Mouse (Mus musculus) thymus, postnatal 25 days (tissue): ENCODE measurements at regions not wholly inside any gene's neighbourhood (a gene's known extent, or its start where the extent isn't known, plus 50 kb on each side); places are given as distances from the start of the nearest gene placed in this dataset.

Experiments used
- DNase-seq: peaks from one replicate; pipeline ENCODE4 v3.0.0; 2022

DNA sequence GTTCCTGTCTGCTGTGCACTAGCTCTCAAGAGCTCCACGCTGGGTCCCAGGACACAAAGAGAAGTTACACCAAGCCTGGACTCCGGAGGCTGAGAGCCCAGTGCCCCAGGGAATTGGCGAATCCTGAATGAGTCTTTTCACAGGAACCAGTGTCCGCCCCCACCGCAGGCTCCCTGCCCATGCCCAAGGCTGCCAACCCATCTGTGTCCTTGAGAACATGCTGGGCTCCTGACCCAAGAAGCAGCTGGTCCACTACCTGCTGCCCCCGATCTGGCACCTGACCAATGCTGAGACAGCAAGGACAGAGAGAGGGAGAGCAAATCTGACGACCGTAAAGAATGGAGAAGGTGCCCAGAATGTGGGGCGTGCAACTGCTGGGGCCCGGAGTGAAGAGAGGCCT is 85.2 kb upstream of the Cplx2 start:
- no peak for DNase-seq

DNA sequence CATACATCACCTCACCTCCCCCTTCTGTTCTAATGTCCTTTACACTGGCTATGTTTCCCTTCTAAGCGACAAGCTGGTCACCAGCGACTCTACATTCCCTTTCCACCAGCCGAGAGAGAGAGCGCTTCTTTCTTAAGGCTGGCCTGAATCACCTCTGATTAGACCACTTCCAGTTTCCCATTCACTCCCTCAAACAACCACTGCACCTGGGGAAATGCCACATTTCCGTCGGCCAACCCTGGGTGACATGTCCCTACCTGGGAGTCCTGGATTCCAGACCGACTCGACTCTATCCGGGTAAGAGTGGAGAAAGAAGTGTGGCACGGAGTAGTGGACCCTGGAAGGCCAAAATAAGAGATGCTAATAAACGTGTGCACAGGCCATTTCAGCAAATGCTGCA is 84.5 kb upstream of the Cplx2 start:
- DNase-seq, result no peak

DNA sequence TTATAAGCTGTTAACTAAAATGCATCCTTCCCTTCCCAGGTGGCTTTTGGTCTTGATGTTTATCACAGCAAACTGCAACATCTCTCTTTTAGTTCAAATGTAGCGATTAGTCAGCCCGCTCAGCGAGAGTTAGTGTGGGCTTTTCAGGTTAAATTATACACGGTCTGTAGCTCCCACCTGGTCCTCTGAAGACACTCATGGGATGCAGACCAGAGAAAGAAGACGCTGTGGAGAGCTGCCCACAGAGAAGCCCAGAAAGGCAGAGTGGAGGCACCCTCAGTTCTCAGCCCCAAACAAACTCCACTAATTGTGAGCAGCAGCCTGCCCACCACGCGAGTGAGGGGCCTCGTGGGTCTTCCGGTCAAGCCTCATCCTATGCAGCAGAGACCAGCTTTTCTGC is 81.1 kb upstream of the Cplx2 start:
- DNase-seq, result no peak

DNA sequence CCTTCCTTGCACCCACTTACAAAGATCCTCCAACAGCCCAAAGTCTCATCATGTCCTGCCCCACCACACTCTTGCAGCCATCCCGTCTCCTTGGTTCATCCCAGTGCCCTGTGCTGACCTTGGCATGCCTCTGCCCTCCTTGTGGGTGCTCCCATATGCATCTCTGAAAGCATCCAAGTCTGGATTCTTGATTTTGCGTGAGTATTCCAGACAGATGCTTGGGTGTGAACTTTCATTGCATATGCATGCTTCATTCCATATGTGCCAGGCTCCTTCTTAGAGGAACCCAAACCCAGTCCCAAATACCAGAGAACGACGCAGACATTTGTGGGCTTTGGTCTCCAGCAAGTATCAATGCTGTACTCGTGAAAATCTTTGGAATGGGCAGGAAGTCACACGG is 78.8 kb upstream of the Cplx2 start:
- DNase-seq, result no peak

DNA sequence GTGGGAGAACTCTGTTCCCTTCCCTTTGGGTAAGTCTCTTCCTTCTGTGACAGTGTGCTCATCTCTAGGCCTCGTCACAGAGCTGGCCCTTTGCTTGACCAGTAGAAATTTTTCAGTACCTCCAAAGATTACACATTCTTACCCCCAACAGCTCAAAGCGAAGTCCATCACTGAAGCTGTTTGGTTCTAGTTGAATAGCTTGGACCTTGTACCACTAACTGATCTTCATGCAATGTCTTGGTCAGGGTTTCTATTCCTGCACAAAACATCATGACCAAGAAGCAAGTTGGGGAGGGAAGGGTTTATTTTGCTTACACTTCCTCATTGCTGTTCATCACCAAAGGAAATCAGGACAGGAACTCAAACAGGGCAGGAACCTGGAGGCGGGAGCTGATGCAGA is 78.1 kb upstream of the Cplx2 start:
- no peak for DNase-seq

DNA sequence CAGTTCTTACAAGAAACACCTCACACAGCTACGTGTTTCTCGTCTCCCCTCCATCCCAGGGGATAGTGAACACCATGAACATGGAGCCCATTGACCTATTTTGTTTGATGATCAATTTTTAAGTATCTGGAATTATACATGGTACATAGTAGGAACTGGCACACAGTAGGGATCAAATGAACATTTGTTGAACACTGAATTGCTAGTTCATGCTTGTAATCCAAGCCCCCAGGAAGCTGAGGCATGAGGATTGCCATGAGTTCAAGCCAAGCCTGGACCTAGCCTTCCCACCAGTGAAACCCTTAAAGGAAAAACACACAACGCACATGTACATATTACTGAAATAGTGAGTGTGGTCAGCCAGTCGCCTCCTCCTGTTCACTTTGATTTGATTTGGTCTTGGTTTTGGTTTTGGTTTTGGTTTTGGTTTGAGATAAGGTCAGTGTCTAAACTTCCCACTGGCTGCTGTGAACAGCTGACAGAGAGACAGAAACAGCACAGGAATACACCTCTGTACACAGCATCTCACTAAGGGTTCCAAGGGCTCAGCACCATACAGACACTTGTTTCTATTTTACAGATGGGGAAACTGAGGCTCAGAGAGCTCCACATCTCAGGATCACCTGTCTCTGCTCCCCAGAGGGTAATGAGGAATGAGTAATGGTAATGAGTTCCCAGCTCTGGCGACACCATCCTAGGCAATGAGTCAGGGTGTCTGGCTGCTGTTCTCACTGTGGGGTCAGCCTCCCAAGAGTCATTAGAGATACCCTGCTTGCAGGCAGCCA is 75.5 kb upstream of the Cplx2 start:
- no peak for DNase-seq

DNA sequence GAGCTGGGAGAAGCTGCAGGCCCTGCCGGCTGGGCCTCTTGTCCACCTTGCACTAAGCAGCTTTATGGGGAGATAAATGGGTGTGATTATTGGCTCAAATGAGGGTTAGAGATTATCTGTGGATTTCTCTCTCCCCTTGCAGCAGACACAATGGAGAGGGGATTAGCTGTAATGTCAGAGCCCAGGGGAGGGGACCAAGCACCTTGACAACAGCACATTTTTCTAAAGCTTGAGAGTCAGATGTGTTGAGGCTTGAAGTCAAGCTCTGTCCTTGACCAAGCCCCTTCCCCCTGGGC is 74.9 kb upstream of the Cplx2 start:
- DNase-seq, result no peak

DNA sequence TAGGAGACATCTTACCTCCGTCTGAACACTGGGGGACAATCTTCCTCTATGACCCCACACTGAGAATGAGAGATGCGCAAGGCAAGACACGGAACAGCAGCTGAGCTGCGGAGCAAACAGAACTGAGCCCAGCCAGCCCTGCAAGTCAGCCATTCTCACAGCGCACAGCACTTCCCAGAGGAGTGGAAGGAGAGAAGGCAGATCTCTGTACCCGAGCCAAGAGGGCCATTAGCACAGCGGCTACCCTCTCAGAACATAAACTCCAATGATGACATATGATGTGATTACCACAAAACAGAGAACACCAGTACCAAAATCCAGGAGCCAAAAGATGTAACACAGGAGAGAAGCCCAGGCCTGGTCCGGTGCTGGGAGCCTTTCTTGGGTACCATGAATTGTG is 72.3 kb upstream of the Cplx2 start:
- DNase-seq, result no peak

DNA sequence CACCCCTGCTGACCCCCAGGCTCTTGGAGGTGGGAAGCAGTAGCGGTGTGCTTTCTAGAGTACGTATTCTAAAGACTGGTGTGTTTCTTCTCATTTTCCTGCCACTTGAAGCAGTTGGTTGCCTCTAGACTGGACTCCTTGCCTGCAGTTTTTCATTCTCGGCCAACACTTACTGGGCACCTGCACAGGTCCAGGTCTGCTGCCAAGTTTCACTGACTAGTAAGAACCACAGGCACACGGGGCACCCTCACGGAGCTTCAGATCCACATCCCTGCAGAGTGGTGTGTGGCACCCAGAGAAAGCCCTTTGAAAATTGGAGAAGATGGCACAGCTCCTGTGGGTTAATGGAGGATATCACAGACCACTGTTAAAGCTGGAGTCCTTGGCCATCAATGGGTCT is 71.9 kb upstream of the Cplx2 start:
- DNase-seq, result no peak

DNA sequence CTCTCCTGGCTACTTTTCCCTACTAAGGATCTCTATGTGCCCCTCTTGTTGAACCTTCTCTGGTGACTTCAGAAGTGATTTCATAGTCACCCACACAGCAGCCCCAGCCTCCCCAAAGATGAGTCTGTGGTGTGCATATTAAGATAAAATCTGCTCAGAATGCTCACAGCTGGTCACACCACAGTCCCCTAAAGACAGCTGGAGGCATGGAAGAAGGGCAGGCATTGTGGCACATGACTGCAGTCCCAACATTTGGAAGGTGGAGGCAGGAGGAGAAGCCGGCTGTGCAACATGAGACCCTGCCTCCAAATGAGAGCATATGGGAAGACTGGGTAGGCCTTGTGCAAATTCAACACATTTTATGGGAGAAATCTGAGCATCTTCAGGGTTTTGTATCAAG is 70.0 kb upstream of the Cplx2 start:
- DNase-seq, result no peak

DNA sequence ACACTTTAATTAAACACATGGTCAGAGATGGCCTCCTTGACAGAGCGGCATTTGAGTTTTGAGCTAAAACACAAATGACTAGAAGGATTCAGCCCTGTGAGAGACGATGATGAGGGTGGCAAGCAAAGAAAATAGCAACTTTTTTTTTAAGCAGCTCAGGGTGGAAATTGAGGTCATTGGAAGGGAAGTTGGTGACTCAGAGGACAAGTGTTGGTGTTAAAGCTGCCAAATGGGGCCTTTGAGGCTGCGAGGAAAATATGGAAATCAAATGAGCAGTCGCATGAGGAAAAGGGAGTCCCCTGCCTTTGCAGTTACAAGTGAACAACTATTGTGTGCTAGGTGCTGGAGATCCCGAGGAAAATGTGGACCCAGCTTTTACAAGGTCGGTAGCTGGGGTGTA is 69.5 kb upstream of the Cplx2 start:
- DNase-seq, result no peak

DNA sequence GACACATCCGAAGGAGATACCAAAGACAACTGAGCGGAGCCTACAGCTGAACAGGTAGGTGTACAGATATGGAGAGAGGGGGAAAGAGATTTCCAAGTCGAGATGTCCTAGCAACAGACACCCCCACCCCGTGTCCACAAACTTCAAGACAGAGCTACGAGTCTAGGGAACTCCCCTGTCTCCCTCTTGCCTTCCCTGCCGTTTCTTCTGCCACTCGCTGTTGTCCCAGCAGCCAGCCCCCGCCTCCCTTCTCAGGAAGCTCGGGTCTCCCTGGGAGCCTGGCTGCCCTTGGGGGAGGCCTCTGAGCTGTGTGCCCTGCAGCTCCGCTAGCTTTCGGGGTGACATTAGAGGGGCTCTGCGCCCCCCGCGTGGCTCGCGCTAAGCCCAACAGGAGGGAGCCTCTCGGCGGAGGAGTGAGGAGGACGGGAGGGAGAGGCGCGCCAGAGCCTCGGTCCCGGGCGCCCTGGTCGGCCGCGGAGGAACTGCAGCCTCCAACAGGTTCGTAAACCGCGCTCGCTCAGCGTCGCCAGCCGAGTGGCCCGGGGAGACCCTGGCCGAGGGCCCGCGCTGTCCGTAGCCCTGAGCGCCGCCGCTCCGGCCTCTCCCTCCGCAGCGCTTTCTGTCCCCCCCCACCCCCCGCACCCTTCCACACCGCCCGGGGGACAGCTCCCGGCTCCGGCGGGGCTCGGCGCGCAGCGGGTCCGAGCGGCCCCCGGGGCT is 68.6 kb upstream of the Cplx2 start:
- peak; percentile 4 for DNase-seq

DNA sequence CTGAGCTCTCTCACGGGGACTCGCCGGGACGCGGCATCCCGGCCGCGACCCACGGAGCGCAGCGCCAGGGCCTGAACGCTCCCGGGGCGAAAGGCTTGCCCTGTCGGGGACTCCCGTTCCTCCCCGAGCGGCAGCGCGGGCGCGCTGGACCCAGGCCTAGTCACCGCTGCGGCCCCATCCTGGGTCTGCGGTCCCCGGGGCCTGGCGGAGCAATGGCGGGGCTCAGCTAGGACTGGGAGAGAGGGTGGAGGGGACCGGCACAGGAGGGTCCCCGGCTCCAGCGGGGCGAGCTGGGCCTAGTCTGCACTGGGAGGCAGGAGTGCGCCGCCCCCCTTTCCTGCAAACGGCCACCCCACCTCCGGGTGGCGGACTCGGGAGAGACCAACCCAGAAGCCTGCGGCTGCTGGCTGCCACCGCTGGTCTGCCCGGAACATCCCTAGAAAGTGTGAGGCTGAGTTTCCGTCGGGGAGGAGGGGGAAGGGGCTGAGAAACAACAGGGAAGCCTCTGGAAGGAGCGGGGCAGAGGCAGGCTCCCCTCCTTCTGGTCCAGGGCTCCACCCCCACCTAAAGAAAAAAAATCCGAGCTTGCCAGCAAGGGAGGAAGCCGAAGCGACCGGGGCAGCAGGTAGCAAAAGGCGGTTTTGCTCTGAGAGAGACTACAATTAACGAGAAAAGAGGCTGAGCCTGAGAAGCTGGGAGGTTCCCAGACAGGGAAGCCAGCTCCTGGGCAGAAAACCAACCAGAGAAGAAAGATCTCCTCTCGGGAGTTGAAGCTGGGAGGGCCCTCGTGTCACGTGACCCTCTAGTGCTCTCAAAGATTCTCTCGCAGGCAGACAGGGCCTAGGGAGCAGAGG is 67.9 kb upstream of the Cplx2 start:
- DNase-seq, result peak; percentile 46

DNA sequence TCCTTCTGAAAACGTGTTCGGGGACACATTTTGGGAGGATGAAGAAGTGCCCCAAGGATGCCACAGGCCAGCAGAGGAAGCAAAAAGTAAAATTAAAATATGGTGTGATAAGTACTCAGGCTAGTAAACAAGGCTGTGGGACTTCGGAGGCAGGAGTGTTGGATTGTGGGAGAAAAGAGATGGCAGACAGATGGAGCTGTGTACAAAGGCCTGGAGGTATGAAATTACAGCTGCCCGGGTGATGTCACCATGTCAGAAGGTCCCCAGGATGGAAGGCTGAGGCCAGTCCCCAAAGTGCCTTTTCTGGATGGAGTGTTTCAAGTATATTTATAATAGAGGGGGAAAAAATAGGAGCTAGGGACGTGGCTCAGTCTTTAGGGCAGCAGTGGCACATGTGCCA is 66.9 kb upstream of the Cplx2 start:
- DNase-seq, result no peak

DNA sequence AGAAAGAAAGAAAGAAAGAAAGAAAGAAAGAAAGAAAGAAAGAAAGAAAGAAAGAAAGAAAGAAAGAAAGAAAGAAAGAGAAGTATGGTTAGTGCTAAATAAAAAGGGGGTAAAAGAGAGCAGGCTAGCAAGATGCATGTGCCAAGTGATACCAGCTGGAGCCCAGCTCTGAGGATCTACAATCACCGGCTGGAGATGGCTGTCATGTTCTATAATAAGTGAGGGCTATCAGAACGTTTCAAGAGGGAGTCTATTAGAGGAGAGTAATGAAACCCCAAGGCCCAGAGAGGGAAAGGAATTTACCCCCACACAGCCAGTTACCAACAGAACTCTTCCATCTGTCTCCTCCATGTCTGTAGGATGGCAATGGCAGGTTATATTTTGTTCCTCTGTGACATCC is 62.6 kb upstream of the Cplx2 start:
- no peak for DNase-seq

DNA sequence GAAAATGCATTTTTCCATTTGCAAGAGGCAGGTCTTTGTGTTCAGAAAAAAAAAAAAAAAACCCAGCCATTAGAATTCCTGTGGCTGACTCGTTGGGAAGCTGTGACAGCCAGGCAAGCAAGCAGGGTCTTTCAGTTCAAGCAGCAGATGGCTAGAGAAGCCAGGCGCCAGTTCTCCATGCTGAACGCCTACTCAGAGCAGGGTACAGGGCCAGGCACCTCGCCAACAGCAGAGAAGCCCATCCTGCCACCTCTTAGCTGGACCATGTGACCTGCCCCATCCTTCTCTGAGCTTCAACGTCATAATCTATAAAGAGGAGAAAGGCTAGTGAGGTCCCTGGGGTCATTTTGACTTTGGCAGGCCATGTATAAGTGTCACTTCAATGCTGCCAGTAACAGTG is 61.8 kb upstream of the Cplx2 start:
- no peak for DNase-seq

DNA sequence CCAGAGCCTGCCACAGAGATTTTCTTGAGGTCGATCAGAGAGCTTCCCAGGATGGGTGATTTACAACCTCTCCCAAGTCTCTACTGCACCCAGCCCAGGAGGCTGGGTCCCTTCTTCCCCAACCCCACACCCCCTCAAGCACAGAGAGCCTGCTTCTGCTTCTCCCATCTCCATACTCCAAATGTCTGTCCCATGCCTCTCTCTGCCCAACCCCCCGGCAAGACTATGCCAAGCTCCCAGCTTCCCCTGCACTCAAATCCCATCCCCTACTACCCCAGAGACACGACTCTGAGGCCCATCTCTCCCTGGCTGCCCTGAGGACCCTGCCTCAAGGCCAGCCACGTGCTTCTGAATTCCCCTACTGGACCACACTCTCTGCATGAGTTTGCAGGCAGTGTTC is 61.0 kb upstream of the Cplx2 start:
- no peak for DNase-seq

DNA sequence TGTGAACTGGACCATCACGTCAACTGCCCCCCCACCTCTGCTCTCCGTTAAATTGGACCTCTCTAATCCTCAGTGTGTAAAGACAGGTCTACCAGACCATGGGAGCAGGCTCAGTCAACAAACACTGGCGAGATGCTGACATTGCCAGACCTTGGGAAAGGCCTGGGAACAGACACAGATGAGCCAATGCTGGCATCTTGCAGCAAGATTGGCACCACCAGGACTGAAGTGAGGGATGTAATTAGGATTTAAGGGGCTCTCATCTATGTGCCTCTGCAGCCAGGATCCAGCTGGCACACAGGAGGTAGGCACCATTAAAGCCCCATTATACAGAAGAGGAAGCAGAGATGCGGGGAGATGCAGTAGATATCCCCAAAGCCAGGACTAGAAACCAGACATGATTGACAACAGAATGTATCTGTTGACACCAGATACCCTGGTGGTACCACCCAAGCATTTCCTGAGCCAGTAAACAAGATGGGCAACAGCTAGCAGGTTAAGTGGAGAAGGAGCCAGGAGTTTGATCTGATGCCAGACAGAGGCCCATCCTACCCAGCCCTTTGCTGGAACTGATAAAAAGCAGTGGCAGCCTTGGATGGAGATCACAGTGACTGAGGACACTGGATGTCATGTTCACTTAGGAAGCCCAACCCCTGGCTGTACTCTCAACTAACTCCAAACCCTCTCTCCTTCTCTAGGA is 59.7 kb upstream of the Cplx2 start:
- no peak for DNase-seq

DNA sequence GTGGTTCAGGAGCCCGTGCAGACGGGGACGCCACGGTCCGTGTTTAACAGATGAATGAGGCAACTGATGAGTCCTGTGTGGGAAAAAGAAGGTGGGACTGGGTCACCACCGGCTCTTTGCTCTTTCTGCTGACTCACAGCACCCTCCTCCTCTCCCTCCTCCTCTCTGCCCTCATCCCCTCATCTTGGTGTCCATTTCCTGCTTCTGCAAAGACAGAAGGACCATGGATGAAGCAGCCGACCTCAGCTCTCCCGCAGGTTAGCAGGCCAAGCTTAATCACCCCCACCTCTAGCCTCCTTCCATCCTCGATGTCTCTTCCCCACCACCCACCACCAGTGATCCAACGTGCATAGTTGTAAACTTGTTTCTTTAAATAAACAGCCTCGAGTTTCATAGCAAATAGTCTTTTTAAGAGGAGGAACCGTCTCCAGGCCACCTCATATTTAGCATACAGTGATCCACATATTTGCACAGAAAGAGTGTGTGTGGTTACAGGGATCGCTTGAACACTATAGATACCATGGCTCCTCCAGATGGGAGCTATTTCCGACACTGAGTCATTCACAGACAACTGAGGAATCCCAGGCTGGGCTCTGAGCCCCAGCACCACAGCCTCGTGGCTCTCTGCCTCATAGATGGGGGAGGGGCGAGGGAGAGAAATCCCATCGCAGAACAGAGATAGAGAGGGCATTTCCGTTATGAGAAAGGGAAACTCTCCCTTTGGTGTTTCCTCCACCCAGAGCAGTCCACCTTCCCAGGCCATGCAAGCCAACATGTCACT is 58.6 kb upstream of the Cplx2 start:
- no peak for DNase-seq

DNA sequence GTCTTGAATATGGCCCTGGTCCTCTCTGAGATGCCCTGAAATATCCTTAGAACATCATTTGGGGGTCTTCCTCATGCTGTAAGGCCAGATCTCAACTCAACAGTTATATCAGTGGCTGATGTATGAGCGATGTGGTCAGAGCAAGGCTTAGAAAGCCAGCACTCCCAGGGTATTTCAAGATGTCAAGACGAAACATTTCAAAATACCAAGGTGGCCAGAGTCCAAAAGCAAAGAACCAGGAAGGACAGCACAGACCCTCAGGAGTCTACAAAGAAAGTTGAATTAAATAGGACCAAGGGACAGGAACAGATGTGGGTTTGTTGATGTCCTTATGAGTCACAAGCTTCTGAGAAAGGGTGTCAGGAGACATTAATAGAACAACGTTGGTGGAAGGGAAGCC is 55.8 kb upstream of the Cplx2 start:
- DNase-seq, result no peak

DNA sequence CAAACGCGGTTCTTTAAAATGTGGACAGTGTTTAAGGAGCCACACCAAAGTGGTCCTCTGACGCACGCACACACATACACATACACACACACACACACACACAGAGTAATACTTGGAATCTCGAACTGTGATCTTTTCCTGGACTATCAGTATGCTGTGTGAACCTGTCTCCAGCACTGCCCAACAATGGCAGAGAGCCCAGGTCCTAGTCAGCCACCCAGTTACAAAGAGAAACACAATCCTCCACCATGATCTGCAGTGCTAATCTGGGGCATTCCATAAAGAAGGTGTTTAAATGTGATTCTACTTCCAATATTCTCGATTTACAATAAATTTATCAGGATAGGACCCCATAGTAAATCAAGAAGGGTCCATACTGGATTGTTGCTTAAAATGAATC is 54.2 kb upstream of the Cplx2 start:
- no peak for DNase-seq

DNA sequence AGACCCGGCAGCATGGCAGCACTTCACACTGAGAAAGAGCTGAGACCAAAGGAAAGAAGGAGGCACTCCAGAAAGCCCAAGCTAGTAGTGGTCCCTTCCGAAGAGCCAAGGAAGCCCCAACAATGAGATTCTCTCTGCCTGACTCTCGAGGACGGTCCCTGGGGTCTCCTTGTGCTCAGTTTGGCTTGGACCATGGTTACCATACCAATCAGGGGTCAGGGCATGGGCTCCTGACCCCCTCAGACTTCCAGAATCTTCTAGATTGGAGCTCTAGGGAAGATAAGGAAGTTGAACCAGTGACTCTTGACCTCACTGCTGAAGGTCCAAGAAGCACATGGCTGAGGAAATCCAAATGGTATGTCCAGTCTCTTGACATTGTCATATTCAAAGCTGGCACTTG is 53.0 kb upstream of the Cplx2 start:
- no peak for DNase-seq

DNA sequence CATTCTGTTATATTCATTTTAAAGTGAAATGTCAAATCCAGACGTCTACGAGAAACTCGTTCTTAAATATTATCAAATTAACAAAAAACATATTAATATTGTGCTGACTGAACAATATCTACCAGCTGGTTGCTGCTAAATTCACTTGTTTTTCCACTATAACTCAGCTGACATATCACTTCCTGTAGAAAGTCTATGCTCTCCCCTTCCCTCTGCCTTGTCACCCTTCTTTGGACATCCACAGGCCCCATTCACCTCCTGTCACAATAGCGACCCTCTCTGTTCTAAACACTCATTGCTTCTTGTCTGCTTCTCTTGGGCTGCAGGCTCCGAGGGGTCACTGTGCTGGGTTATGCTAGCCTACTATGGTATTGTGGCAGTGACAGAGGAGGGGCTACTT is 52.5 kb upstream of the Cplx2 start:
- DNase-seq, result no peak
